Mouse (Mus musculus) kidney, embryonic 15.5 days (tissue): ENCODE measurements around the gene Frg2f1. TPM values are rescaled to one million over a fixed set of nuclear protein-coding genes. Genes with fewer than 3 reads are reported as not detected.
"Not testable (repeated sequence)": the region's sequence is repeated elsewhere in the genome, so short reads cannot be mapped to it uniquely, and the experiment has no call there.

Experiments used
- ATAC-seq: fragments of 200-750 bp; cut with Nextera tagmentation; replicated peaks from 2 replicates; pipeline ENCODE4 v1.8.0; 2017; ENCODE audit warnings: moderate TSS enrichment; ENCODE audit not compliant: low FRiP score
- H3K27ac ChIP-seq: fragments of 300-500 bp; sonication (generic); 2 replicates; pipeline ENCODE4 v1.5.1; 2015; ENCODE audit warnings: mild to moderate bottlenecking, inconsistent platforms
- H3K27me3 ChIP-seq: fragments of 300-500 bp; sonication (generic); 2 replicates; pipeline ENCODE4 v1.6.1; 2015; ENCODE audit warnings: inconsistent platforms
- H3K36me3 ChIP-seq: fragments of 300-500 bp; sonication (generic); 2 replicates; pipeline ENCODE4 v1.6.1; 2015; ENCODE audit warnings: inconsistent platforms
- H3K4me1 ChIP-seq: fragments of 300-500 bp; sonication (generic); 2 replicates; pipeline ENCODE4 v1.6.1; 2015; ENCODE audit warnings: inconsistent platforms
- H3K4me2 ChIP-seq: fragments of 300-500 bp; sonication (generic); 2 replicates; pipeline ENCODE4 v1.6.1; 2015; ENCODE audit warnings: moderate library complexity, mild to moderate bottlenecking, inconsistent platforms
- H3K4me3 ChIP-seq: fragments of 300-500 bp; sonication (generic); replicated peaks from 2 replicates; pipeline ENCODE4 v1.5.1; 2015; ENCODE audit warnings: mild to moderate bottlenecking, inconsistent platforms
- H3K9ac ChIP-seq: fragments of 300-500 bp; sonication (generic); 2 replicates; pipeline ENCODE4 v1.6.1; 2015; ENCODE audit warnings: mild to moderate bottlenecking, inconsistent platforms
- H3K9me3 ChIP-seq: fragments of 300-500 bp; sonication (generic); replicated peaks from 2 replicates; pipeline ENCODE4 v1.6.1; 2016; ENCODE audit warnings: inconsistent platforms
- WGBS: fragments of 180-500 bp; shearing (Covaris S2); methylation state at CpG from one replicate; pipeline ENCODE4 v1.1.7; 2015; ENCODE audit warnings: mixed read lengths; 5-methylcytosine and 5-hydroxymethylcytosine counted together
- polyA plus RNA-seq: library from polyadenylated mRNA; unstranded; fragments of >200 nt; fragmentation: Nextera tagmentation; extraction: Ambion mirVana; gene quantifications from 2 replicates; pipeline ENCODE4 v1.2.1, GENCODE M21; 2015

Gene Frg2f1
- polyA plus RNA-seq, 1 experiment from 2014 or later: 5.9 TPM

- WGBS: 88% methylated on average over 4 of the region's 4 CpGs
- not testable (repeated sequence) for H3K27ac ChIP-seq, ATAC-seq, H3K36me3 ChIP-seq, H3K4me3 ChIP-seq, H3K9ac ChIP-seq, H3K4me2 ChIP-seq, H3K9me3 ChIP-seq, H3K27me3 ChIP-seq
- H3K4me1 ChIP-seq: peaks cover 24% of the 10 kb centered on the region
Measured at GRCm38 (mm10) chr4:119536615-119537014, 2.7 kb downstream of the Frg2f1 start, which contains the start of gene Foxj3. Gene Foxj3, plus strand, starts transcription at chr4:119537004.

- Histone ChIP-seq H3K4me1 (peaks cover 11% of the 10 kb centered on the region), H3K27me3 (no peaks in the 10 kb centered on the region), H3K27ac (no peak overlapping the region), H3K4me3 (no peak overlapping the region), H3K36me3 (no peaks in the 10 kb centered on the region), H3K9ac (no peak overlapping the region), H3K9me3 (no peaks in the 10 kb centered on the region), H3K4me2 (no peak overlapping the region)
- 67% methylated on average over 4 of the region's 4 CpGs for whole genome bisulfite sequencing
- no peak for ATAC-seq
Measured at GRCm38 (mm10) chr4:119535103-119535502, 4.2 kb downstream of the Frg2f1 start.

- no peaks in the 10 kb centered on the region for H3K36me3 ChIP-seq
- no peak for ATAC-seq
- no peak overlapping the region for H3K4me3 ChIP-seq
- no peaks in the 10 kb centered on the region for H3K9me3 ChIP-seq
- whole genome bisulfite sequencing: 65% methylated on average over 2 of the region's 2 CpGs
- H3K27ac ChIP-seq: no peak overlapping the region
- H3K9ac ChIP-seq: no peak overlapping the region
- no peaks in the 10 kb centered on the region for H3K4me1 ChIP-seq
- H3K27me3 ChIP-seq: no peaks in the 10 kb centered on the region
- no peak overlapping the region for H3K4me2 ChIP-seq
Measured at GRCm38 (mm10) chr4:119531813-119532212, 7.5 kb downstream of the Frg2f1 start.

- Histone ChIP-seq H3K4me2 (no peak overlapping the region), H3K4me3 (no peak overlapping the region), H3K27me3 (no peaks in the 10 kb centered on the region), H3K9me3 (no peaks in the 10 kb centered on the region), H3K36me3 (no peaks in the 10 kb centered on the region), H3K27ac (no peak overlapping the region), H3K4me1 (no peaks in the 10 kb centered on the region), H3K9ac (no peak overlapping the region)
- no peak for ATAC-seq
Measured at GRCm38 (mm10) chr4:119526329-119526845, 12.9 kb downstream of the Frg2f1 start.

- 90% methylated on average over 2 of the region's 2 CpGs for WGBS
- Histone ChIP-seq H3K4me2 (no peak overlapping the region), H3K4me3 (no peak overlapping the region), H3K9ac (no peak overlapping the region), H3K4me1 (no peaks in the 10 kb centered on the region), H3K9me3 (no peaks in the 10 kb centered on the region), H3K36me3 (no peaks in the 10 kb centered on the region), H3K27me3 (no peaks in the 10 kb centered on the region), H3K27ac (no peak overlapping the region)
- ATAC-seq: no peak
Measured at GRCm38 (mm10) chr4:119524466-119524865, 14.9 kb downstream of the Frg2f1 start.

- 61% methylated on average over 1 of the region's 1 CpGs for WGBS
- no peak overlapping the region for H3K27ac ChIP-seq
- no peak for ATAC-seq
- H3K4me1 ChIP-seq: no peaks in the 10 kb centered on the region
- no peak overlapping the region for H3K4me2 ChIP-seq
- H3K4me3 ChIP-seq: no peak overlapping the region
- no peaks in the 10 kb centered on the region for H3K9me3 ChIP-seq
- no peaks in the 10 kb centered on the region for H3K36me3 ChIP-seq
- no peak overlapping the region for H3K9ac ChIP-seq
- no peaks in the 10 kb centered on the region for H3K27me3 ChIP-seq
Measured at GRCm38 (mm10) chr4:119524010-119524409, 15.3 kb downstream of the Frg2f1 start.

GRCm38 (mm10) chr4:119523575-119523974 is 15.8 kb downstream of the Frg2f1 start:
- Histone ChIP-seq H3K4me2 (no peak overlapping the region), H3K4me3 (no peak overlapping the region), H3K9me3 (no peaks in the 10 kb centered on the region), H3K4me1 (no peaks in the 10 kb centered on the region), H3K9ac (no peak overlapping the region), H3K36me3 (no peaks in the 10 kb centered on the region), H3K27ac (no peak overlapping the region), H3K27me3 (no peaks in the 10 kb centered on the region)
- 82% methylated on average over 4 of the region's 4 CpGs for WGBS
- ATAC-seq: no peak

- no peak overlapping the region for H3K4me2 ChIP-seq
- no peak for ATAC-seq
- WGBS: 69% methylated on average over 3 of the region's 3 CpGs
Measured at GRCm38 (mm10) chr4:119512731-119513141, 26.6 kb downstream of the Frg2f1 start.

GRCm38 (mm10) chr4:119511591-119511990 is 27.7 kb downstream of the Frg2f1 start:
- Histone ChIP-seq H3K27me3 (no peaks in the 10 kb centered on the region), H3K4me1 (no peaks in the 10 kb centered on the region), H3K27ac (no peak overlapping the region), H3K4me2 (no peak overlapping the region), H3K4me3 (no peak overlapping the region), H3K9ac (no peak overlapping the region), H3K9me3 (no peaks in the 10 kb centered on the region), H3K36me3 (no peaks in the 10 kb centered on the region)
- ATAC-seq: no peak
- 70% methylated on average over 2 of the region's 2 CpGs for WGBS

More at GRCm38 (mm10) chr4:119512731-119513141, 26.6 kb downstream of the Frg2f1 start:
- no peak overlapping the region for H3K27ac ChIP-seq
- H3K4me1 ChIP-seq: no peaks in the 10 kb centered on the region
- no peaks in the 10 kb centered on the region for H3K36me3 ChIP-seq
- no peak overlapping the region for H3K9ac ChIP-seq
- no peak overlapping the region for H3K4me3 ChIP-seq
- no peaks in the 10 kb centered on the region for H3K27me3 ChIP-seq
- H3K9me3 ChIP-seq: no peaks in the 10 kb centered on the region

GRCm38 (mm10) chr4:119498319-119498848 is 40.9 kb downstream of the Frg2f1 start:
- no peak overlapping the region for H3K4me2 ChIP-seq
- WGBS: 46% methylated on average over 5 of the region's 5 CpGs
- ATAC-seq: no peak
- peaks cover 5% of the 10 kb centered on the region; the same call in 1 of the 2 replicates for H3K27me3 ChIP-seq
- H3K4me1 ChIP-seq: no peaks in the 10 kb centered on the region
- H3K27ac ChIP-seq: no peak overlapping the region
- H3K36me3 ChIP-seq: no peaks in the 10 kb centered on the region
- H3K9ac ChIP-seq: no peak overlapping the region
- H3K4me3 ChIP-seq: no peak overlapping the region
- H3K9me3 ChIP-seq: no peaks in the 10 kb centered on the region

- H3K9me3 ChIP-seq: no peaks in the 10 kb centered on the region
Measured at GRCm38 (mm10) chr4:119492933-119493327, 46.4 kb downstream of the Frg2f1 start.

GRCm38 (mm10) chr4:119492291-119492932 is 46.9 kb downstream of the Frg2f1 start, which contains the start of gene Rimkla:
Gene Rimkla, minus strand, starts transcription at chr4:119492628.
- WGBS: under 1% methylated on average over 77 of the region's 77 CpGs
- no peaks in the 10 kb centered on the region for H3K9me3 ChIP-seq
- peak within 1 kb of the TSS; percentile 59 for H3K4me3 ChIP-seq
- peaks cover 24% of the 10 kb centered on the region for H3K27me3 ChIP-seq
- peak within 1 kb of the TSS; percentile 44 for H3K9ac ChIP-seq
- peaks cover 5% of the 10 kb centered on the region; the same call in 1 of the 2 replicates for H3K4me1 ChIP-seq
- H3K36me3 ChIP-seq: no peaks in the 10 kb centered on the region
- ATAC-seq: peak; percentile 92
- H3K27ac ChIP-seq: no peak within 1 kb of the TSS
- peak within 1 kb of the TSS; percentile 91 for H3K4me2 ChIP-seq

More at GRCm38 (mm10) chr4:119492933-119493327, 46.4 kb downstream of the Frg2f1 start:
- Histone ChIP-seq H3K4me3 (peak overlapping the region; percentile 59), H3K27me3 (peaks cover 24% of the 10 kb centered on the region), H3K27ac (no peak overlapping the region), H3K36me3 (no peaks in the 10 kb centered on the region), H3K4me2 (peak overlapping the region; percentile 91), H3K4me1 (peaks cover 5% of the 10 kb centered on the region; the same call in 1 of the 2 replicates), H3K9ac (no peak overlapping the region)
- peak; percentile 42; the same call in 1 of the 2 replicates for ATAC-seq
- WGBS: 34% methylated on average over 10 of the region's 10 CpGs
